Mouse (Mus musculus): Measurements from ENCODE around the gene Gm26897. TPM values are rescaled to one million over a fixed set of nuclear protein-coding genes. Genes with fewer than 3 reads are reported as not detected.

The Gm26897 gene
- polyA plus RNA-seq, 1 experiment: not detected

GRCm38 (mm10) chr5:111730560-111731167, 3.1 kb upstream of the Gm26897 start:
- Histone ChIP-seq H3K36me3 (ENCODE audit: control insufficient read depth, insufficient read depth, low read length) (no peaks in the 10 kb centered on the region), H3K4me1 (ENCODE audit: control insufficient read depth, insufficient read depth, insufficient read length, low read length) (no peaks in the 10 kb centered on the region), H3K27me3 (ENCODE audit: control insufficient read depth, insufficient read depth, low read length) (no peaks in the 10 kb centered on the region), H3K4me3 (ENCODE audit: low read depth, low read length) (no peak overlapping the region), H3K27ac (ENCODE audit: insufficient read depth, low read depth, low read length) (no peak overlapping the region)
- 56% methylated on average over 16 of the region's 16 CpGs for WGBS
- TF ChIP-seq CTCF (IDR thresholded peaks at IDR 0.05; ENCODE audit: extremely low read depth, insufficient read length, insufficient replicate concordance, low read depth, low read length) (no peak), POLR2A (IDR thresholded peaks at IDR 0.05; ENCODE audit: low read depth, low read length) (no peak)

GRCm38 (mm10) chr5:111732194-111732593, 1.5 kb upstream of the Gm26897 start:
- Histone ChIP-seq H3K36me3 (ENCODE audit: control insufficient read depth, insufficient read depth, low read length) (no peaks in the 10 kb centered on the region), H3K4me1 (ENCODE audit: control insufficient read depth, insufficient read depth, insufficient read length, low read length) (no peaks in the 10 kb centered on the region), H3K4me3 (ENCODE audit: low read depth, low read length) (no peak overlapping the region), H3K27ac (ENCODE audit: insufficient read depth, low read depth, low read length) (no peak overlapping the region), H3K27me3 (ENCODE audit: control insufficient read depth, insufficient read depth, low read length) (no peaks in the 10 kb centered on the region)
- 53% methylated on average over 2 of the region's 2 CpGs for WGBS
- TF ChIP-seq CTCF (IDR thresholded peaks at IDR 0.05; ENCODE audit: extremely low read depth, insufficient read length, insufficient replicate concordance, low read depth, low read length) (no peak), POLR2A (IDR thresholded peaks at IDR 0.05; ENCODE audit: low read depth, low read length) (no peak)

- no peak for TF ChIP-seq CTCF (IDR thresholded peaks at IDR 0.05; ENCODE audit: extremely low read depth, insufficient read length, insufficient replicate concordance, low read depth, low read length)
- no peak for TF ChIP-seq POLR2A (IDR thresholded peaks at IDR 0.05; ENCODE audit: low read depth, low read length)
- no peaks in the 10 kb centered on the region for H3K36me3 ChIP-seq (ENCODE audit: control insufficient read depth, insufficient read depth, low read length)
- no peak overlapping the region for H3K27ac ChIP-seq (ENCODE audit: insufficient read depth, low read depth, low read length)
- no peaks in the 10 kb centered on the region for H3K4me1 ChIP-seq (ENCODE audit: control insufficient read depth, insufficient read depth, insufficient read length, low read length)
- 55% methylated on average over 6 of the region's 6 CpGs for WGBS
- no peaks in the 10 kb centered on the region for H3K27me3 ChIP-seq (ENCODE audit: control insufficient read depth, insufficient read depth, low read length)
- no peak overlapping the region for H3K4me3 ChIP-seq (ENCODE audit: low read depth, low read length)
Measured at GRCm38 (mm10) chr5:111739480-111739879, 5.8 kb downstream of the Gm26897 start.

- 51% methylated on average over 16 of the region's 16 CpGs for WGBS
- H3K27me3 ChIP-seq (ENCODE audit: control insufficient read depth, insufficient read depth, low read length): no peaks in the 10 kb centered on the region
- TF ChIP-seq POLR2A (IDR thresholded peaks at IDR 0.05; ENCODE audit: low read depth, low read length) (no peak), CTCF (IDR thresholded peaks at IDR 0.05; ENCODE audit: extremely low read depth, insufficient read length, insufficient replicate concordance, low read depth, low read length) (no peak)
- H3K4me3 ChIP-seq (ENCODE audit: low read depth, low read length): no peak overlapping the region
- no peaks in the 10 kb centered on the region for H3K36me3 ChIP-seq (ENCODE audit: control insufficient read depth, insufficient read depth, low read length)
- H3K27ac ChIP-seq (ENCODE audit: insufficient read depth, low read depth, low read length): no peak overlapping the region
- no peaks in the 10 kb centered on the region for H3K4me1 ChIP-seq (ENCODE audit: control insufficient read depth, insufficient read depth, insufficient read length, low read length)
Measured at GRCm38 (mm10) chr5:111740384-111741275, 6.9 kb downstream of the Gm26897 start.

GRCm38 (mm10) chr5:111741352-111741751, 7.6 kb downstream of the Gm26897 start:
- no peak overlapping the region for H3K4me3 ChIP-seq (ENCODE audit: low read depth, low read length)
- H3K36me3 ChIP-seq (ENCODE audit: control insufficient read depth, insufficient read depth, low read length): no peaks in the 10 kb centered on the region
- no peaks in the 10 kb centered on the region for H3K27me3 ChIP-seq (ENCODE audit: control insufficient read depth, insufficient read depth, low read length)
- WGBS: 29% methylated on average over 11 of the region's 11 CpGs
- H3K27ac ChIP-seq (ENCODE audit: insufficient read depth, low read depth, low read length): no peak overlapping the region
- TF ChIP-seq POLR2A (IDR thresholded peaks at IDR 0.05; ENCODE audit: low read depth, low read length) (no peak), CTCF (IDR thresholded peaks at IDR 0.05; ENCODE audit: extremely low read depth, insufficient read length, insufficient replicate concordance, low read depth, low read length) (no peak)
- no peaks in the 10 kb centered on the region for H3K4me1 ChIP-seq (ENCODE audit: control insufficient read depth, insufficient read depth, insufficient read length, low read length)

GRCm38 (mm10) chr5:111742290-111742898, 8.7 kb downstream of the Gm26897 start:
- Histone ChIP-seq H3K36me3 (ENCODE audit: control insufficient read depth, insufficient read depth, low read length) (no peaks in the 10 kb centered on the region), H3K27ac (ENCODE audit: insufficient read depth, low read depth, low read length) (no peak overlapping the region), H3K4me3 (ENCODE audit: low read depth, low read length) (no peak overlapping the region), H3K4me1 (ENCODE audit: control insufficient read depth, insufficient read depth, insufficient read length, low read length) (no peaks in the 10 kb centered on the region), H3K27me3 (ENCODE audit: control insufficient read depth, insufficient read depth, low read length) (no peaks in the 10 kb centered on the region)
- WGBS: 27% methylated on average over 13 of the region's 13 CpGs
- no peak for TF ChIP-seq POLR2A (IDR thresholded peaks at IDR 0.05; ENCODE audit: low read depth, low read length)
- TF ChIP-seq CTCF (IDR thresholded peaks at IDR 0.05; ENCODE audit: extremely low read depth, insufficient read length, insufficient replicate concordance, low read depth, low read length): no peak

- no peaks in the 10 kb centered on the region for H3K4me1 ChIP-seq (ENCODE audit: control insufficient read depth, insufficient read depth, insufficient read length, low read length)
- H3K4me3 ChIP-seq (ENCODE audit: low read depth, low read length): no peak overlapping the region
- H3K36me3 ChIP-seq (ENCODE audit: control insufficient read depth, insufficient read depth, low read length): no peaks in the 10 kb centered on the region
- 74% methylated on average over 5 of the region's 5 CpGs for WGBS
- no peaks in the 10 kb centered on the region for H3K27me3 ChIP-seq (ENCODE audit: control insufficient read depth, insufficient read depth, low read length)
- no peak for TF ChIP-seq CTCF (IDR thresholded peaks at IDR 0.05; ENCODE audit: extremely low read depth, insufficient read length, insufficient replicate concordance, low read depth, low read length)
- TF ChIP-seq POLR2A (IDR thresholded peaks at IDR 0.05; ENCODE audit: low read depth, low read length): no peak
- no peak overlapping the region for H3K27ac ChIP-seq (ENCODE audit: insufficient read depth, low read depth, low read length)
Measured at GRCm38 (mm10) chr5:111749599-111749998, 15.9 kb downstream of the Gm26897 start.

Data from small intestine, adult 2 months (tissue).